Mouse (Mus musculus) right cerebral cortex, postnatal 4 days (tissue): ENCODE measurements around the gene Pah.

Experiments
- DNase-seq: peaks from one replicate; pipeline ENCODE4 v3.0.0-alpha.2; 2022

Gene Pah

GRCm38 (mm10) chr10:87508581-87508980, 13.0 kb upstream of the Pah start:
- DNase-seq, result no peak

GRCm38 (mm10) chr10:87513052-87513451, 8.5 kb upstream of the Pah start:
- no peak for DNase-seq

- DNase-seq, result no peak
Observed at GRCm38 (mm10) chr10:87518585-87518984, 3.0 kb upstream of the Pah start.

GRCm38 (mm10) chr10:87520401-87521116, 1.0 kb upstream of the Pah start:
- DNase-seq, result no peak

- DNase-seq, result no peak
Observed at GRCm38 (mm10) chr10:87534172-87534571, 12.6 kb downstream of the Pah start.

GRCm38 (mm10) chr10:87545759-87546158, 24.2 kb downstream of the Pah start:
- no peak for DNase-seq

- DNase-seq, result no peak
Observed at GRCm38 (mm10) chr10:87546299-87547234, 25.0 kb downstream of the Pah start.

GRCm38 (mm10) chr10:87552726-87553125, 31.1 kb downstream of the Pah start:
- no peak for DNase-seq

GRCm38 (mm10) chr10:87556441-87556840, 34.8 kb downstream of the Pah start:
- DNase-seq, result no peak

GRCm38 (mm10) chr10:87563818-87564217, 42.2 kb downstream of the Pah start:
- DNase-seq, result no peak

GRCm38 (mm10) chr10:87565712-87566111, 44.1 kb downstream of the Pah start:
- no peak for DNase-seq

GRCm38 (mm10) chr10:87572500-87572899, 50.9 kb downstream of the Pah start:
- DNase-seq, result no peak

- DNase-seq, result no peak
Observed at GRCm38 (mm10) chr10:87586696-87587095, 65.1 kb downstream of the Pah start.

GRCm38 (mm10) chr10:87593916-87594315, 72.3 kb downstream of the Pah start:
- no peak for DNase-seq

- peak; percentile 39 for DNase-seq
Observed at GRCm38 (mm10) chr10:87596361-87597074, 74.9 kb downstream of the Pah start.

- DNase-seq, result peak; percentile 4
Observed at GRCm38 (mm10) chr10:87597075-87597677, 75.6 kb downstream of the Pah start.

GRCm38 (mm10) chr10:87602151-87602550, 80.6 kb downstream of the Pah start:
- no peak for DNase-seq

GRCm38 (mm10) chr10:87625196-87625595, 103.6 kb downstream of the Pah start:
- no peak for DNase-seq
